Mouse (Mus musculus) CH12.LX (cell line): ENCODE results near the gene Pnmal2. TPM values are rescaled to one million over a fixed set of nuclear protein-coding genes. Genes with fewer than 3 reads are reported as not detected.

ENCODE experiments used
- DNase-seq: peaks from one replicate; pipeline ENCODE4 v3.0.0-alpha.2; 2013; ENCODE audit errors: extremely low read depth
- H3K27ac ChIP-seq: 2 replicates; pipeline ENCODE4 v1.5.1; 2012; ENCODE audit warnings: low read depth, mild to moderate bottlenecking, control low read depth, moderate library complexity; ENCODE audit not compliant: insufficient read depth
- H3K27me3 ChIP-seq: replicated peaks from 2 replicates; pipeline ENCODE3; 2012; ENCODE audit warnings: inconsistent platforms
- H3K36me3 ChIP-seq, 2 experiments: replicated peaks in 1 of 2; 2 replicates each; pipeline versions ENCODE3 to v1.6.1; 2012; ENCODE audit warnings: inconsistent platforms in 1 of 2, low read length in 1 of 2, mild to moderate bottlenecking in 1 of 2, mixed read lengths in 1 of 2, moderate library complexity in 1 of 2; ENCODE audit not compliant: control insufficient read depth in 1 of 2, insufficient read depth in 1 of 2
- H3K4me1 ChIP-seq, 2 experiments: 2 replicates each; pipeline ENCODE4 v1.6.1; 2012; ENCODE audit warnings: inconsistent platforms in 1 of 2, moderate library complexity in 1 of 2; ENCODE audit not compliant: insufficient read depth in 2 of 2, control insufficient read depth in 1 of 2
- H3K4me2 ChIP-seq: 2 replicates; pipeline ENCODE4 v1.6.1; 2012; ENCODE audit warnings: low read depth, mild to moderate bottlenecking, control low read depth; ENCODE audit not compliant: poor library complexity, insufficient read depth, severe bottlenecking
- H3K4me3 ChIP-seq, 3 experiments: fragments of 150-350 bp in 1 of 3; sonication (generic) in 1 of 3; replicated peaks in 1 of 3; 2 replicates each; pipeline versions ENCODE3 to v1.5.1; 2011 to 2012; ENCODE audit warnings: low read depth in 2 of 3, low read length in 2 of 3, mild to moderate bottlenecking in 2 of 3, moderate library complexity in 2 of 3, control low read depth in 1 of 3, improper control_type of control experiment in 1 of 3, inconsistent platforms in 1 of 3, mixed read lengths in 1 of 3; ENCODE audit not compliant: poor library complexity in 1 of 3
- H3K79me2 ChIP-seq: replicated peaks from 2 replicates; pipeline ENCODE4 v1.6.1; 2012; ENCODE audit warnings: mild to moderate bottlenecking, moderate library complexity; ENCODE audit not compliant: control insufficient read depth, poor library complexity, insufficient read depth, severe bottlenecking; ENCODE audit errors: extremely low read depth
- H3K9ac ChIP-seq: 2 replicates; pipeline ENCODE4 v1.6.1; 2012; ENCODE audit warnings: low read depth, mild to moderate bottlenecking, control low read depth, moderate library complexity; ENCODE audit not compliant: insufficient read depth
- H3K9me3 ChIP-seq: replicated peaks from 2 replicates; pipeline ENCODE3; 2012; ENCODE audit warnings: low read length, inconsistent platforms, mixed read lengths
- CHD1 ChIP-seq: IDR thresholded peaks from 2 replicates; pipeline ENCODE4 v1.6.1; 2012; ENCODE audit warnings: low read depth, low read length, improper control_type of control experiment, inconsistent platforms
- CTCF ChIP-seq, 2 experiments: IDR thresholded peaks in 1 of 2; conservative IDR thresholded peaks in 1 of 2; 2 replicates each; pipeline ENCODE4 v1.5.1; 2011 to 2012; ENCODE audit warnings: low read depth in 2 of 2, low read length in 2 of 2, improper control_type of control experiment in 1 of 2, inconsistent platforms in 1 of 2, mild to moderate bottlenecking in 1 of 2, moderate library complexity in 1 of 2
- E2F4 ChIP-seq: IDR thresholded peaks from 2 replicates; pipeline ENCODE4 v1.6.1; 2011; ENCODE audit warnings: low read depth, low read length, improper control_type of control experiment; ENCODE audit not compliant: insufficient replicate concordance
- ETS1 ChIP-seq: conservative IDR thresholded peaks from 2 replicates; pipeline ENCODE4 v1.6.1; 2012; ENCODE audit warnings: low read depth, mild to moderate bottlenecking, inconsistent platforms, low read length, improper control_type of control experiment, moderate library complexity
- KAT2A ChIP-seq: IDR thresholded peaks from 2 replicates; pipeline ENCODE4 v1.6.1; 2012; ENCODE audit warnings: low read length, improper control_type of control experiment, inconsistent platforms; ENCODE audit not compliant: insufficient replicate concordance
- MAFK ChIP-seq: IDR thresholded peaks from 2 replicates; pipeline ENCODE4 v1.6.1; 2011; ENCODE audit warnings: low read length, improper control_type of control experiment; ENCODE audit not compliant: insufficient replicate concordance
- MAZ ChIP-seq: IDR thresholded peaks from 2 replicates; pipeline ENCODE4 v1.6.1; 2012; ENCODE audit warnings: low read depth, mild to moderate bottlenecking, inconsistent platforms, low read length, improper control_type of control experiment, moderate library complexity
- MEF2A ChIP-seq: IDR thresholded peaks from 2 replicates; pipeline ENCODE4 v1.6.1; 2014; ENCODE audit warnings: low read depth, mild to moderate bottlenecking, inconsistent platforms, low read length, improper control_type of control experiment, borderline replicate concordance
- MXI1 ChIP-seq: IDR thresholded peaks from 2 replicates; pipeline ENCODE4 v1.6.1; 2011; ENCODE audit warnings: mild to moderate bottlenecking, low read depth, low read length, improper control_type of control experiment
- MYC ChIP-seq: IDR thresholded peaks from 2 replicates; pipeline ENCODE4 v1.6.1; 2011; ENCODE audit warnings: low read depth, mild to moderate bottlenecking, improper control_type of control experiment, low read length
- PAX5 ChIP-seq: IDR thresholded peaks from 2 replicates; pipeline ENCODE4 v1.6.1; 2012; ENCODE audit warnings: low read length, inconsistent platforms, mixed read lengths
- POLR2A ChIP-seq: IDR thresholded peaks from 2 replicates; pipeline ENCODE4 v1.6.1; 2011; ENCODE audit warnings: low read depth, mild to moderate bottlenecking, improper control_type of control experiment, low read length
- SIN3A ChIP-seq: IDR thresholded peaks from 2 replicates; pipeline ENCODE4 v1.6.1; 2012; ENCODE audit warnings: low read length, improper control_type of control experiment, inconsistent platforms
- SMC3 ChIP-seq: IDR thresholded peaks from 2 replicates; pipeline ENCODE4 v1.6.1; 2011; ENCODE audit warnings: low read depth, low read length, improper control_type of control experiment
- TBP ChIP-seq: conservative IDR thresholded peaks from 2 replicates; pipeline ENCODE4 v1.6.1; 2011; ENCODE audit warnings: low read depth, low read length, improper control_type of control experiment
- UBTF ChIP-seq: IDR thresholded peaks from 2 replicates; pipeline ENCODE4 v1.6.1; 2012; ENCODE audit warnings: low read depth, mild to moderate bottlenecking, inconsistent platforms, low read length, improper control_type of control experiment, moderate library complexity
- USF2 ChIP-seq: conservative IDR thresholded peaks from 2 replicates; pipeline ENCODE4 v1.6.1; 2011; ENCODE audit warnings: low read depth, low read length, improper control_type of control experiment
- ZC3H11A ChIP-seq: IDR thresholded peaks from 2 replicates; pipeline ENCODE4 v1.6.1; 2012; ENCODE audit warnings: low read depth, mild to moderate bottlenecking, inconsistent platforms, low read length, improper control_type of control experiment
- ZMIZ1 ChIP-seq: IDR thresholded peaks from 2 replicates; pipeline ENCODE4 v1.6.1; 2012; ENCODE audit warnings: low read depth, mild to moderate bottlenecking, inconsistent platforms, low read length, improper control_type of control experiment
- ZNF384 ChIP-seq: IDR thresholded peaks from 2 replicates; pipeline ENCODE4 v1.6.1; 2012; ENCODE audit warnings: low read depth, low read length, improper control_type of control experiment, inconsistent platforms
- dilution Hi-C: fragments of 300-500 bp; cut with MboI; formaldehyde crosslinking; loops from 2 replicates; pipeline ENCODE4 v1.14.3; 2020; ENCODE audit warnings: low sequenced_read_pairs; ENCODE audit not compliant: extremely low pct_unique_long_range_greater_than_20kb, extremely low pct_ligation_motif_present
- in situ Hi-C: fragments of 300-500 bp; cut with MboI; formaldehyde crosslinking; loops from 3 replicates; pipeline ENCODE4 v1.14.3; 2019; ENCODE audit warnings: low sequenced_read_pairs, low pct_ligation_motif_present, low pct_unique_long_range_greater_than_20kb, mixed read lengths
- polyA plus RNA-seq: library from polyadenylated mRNA; unstranded; fragments of >175 nt; gene quantifications from 2 replicates; pipeline ENCODE4 v1.2.1, GENCODE M21; 2012; ENCODE audit warnings: low read depth; ENCODE audit not compliant: insufficient read length
- total RNA-seq, 2 experiments: library from RNA; depleted of rRNA; stranded (reverse); fragments of 300-350 nt in 1 of 2; fragments of >200 nt in 1 of 2; gene quantifications; 2 replicates each; pipeline ENCODE4 v1.2.3; 2012 to 2014

The Pnmal2 gene
- total and polyA plus RNA-seq, 3 experiments: 0.09 to 0.38 TPM; not detected in 1

DNA sequence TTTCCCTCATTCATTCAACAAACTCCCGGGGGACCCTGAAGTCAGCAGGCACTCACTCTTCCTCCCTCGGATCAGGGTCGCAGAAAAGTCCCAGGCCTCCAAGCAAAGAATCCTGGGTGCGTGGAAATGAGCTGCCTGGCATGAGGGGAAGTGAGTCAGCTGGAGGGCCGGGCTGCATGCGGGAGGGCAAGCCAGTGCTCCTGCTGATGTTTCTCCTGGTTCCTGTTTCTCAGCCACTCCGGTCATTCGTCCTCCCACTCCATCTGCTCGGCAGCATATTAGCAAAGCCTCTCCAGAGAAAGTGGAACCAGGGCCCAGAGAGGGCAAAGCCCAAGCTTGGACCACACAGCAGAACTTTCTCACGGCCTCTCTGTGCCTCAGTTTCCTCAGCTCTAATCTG lies 34.6 kb upstream of the Pnmal2 start:
- dilution Hi-C loops (no loop called here), in situ Hi-C loops (loop anchor here (5.0 kb wide), 2 partner anchors 38 to 93 kb away; partner anchors contain the start of genes Fkrp and Strn4)
- TF ChIP-seq ZMIZ1 (no peak), MAZ (no peak), KAT2A (no peak), USF2 (no peak), PAX5 (no peak), MAFK (no peak), POLR2A (no peak), E2F4 (no peak), UBTF (no peak), MEF2A (no peak), ETS1 (no peak), SIN3A (no peak)
- no peak overlapping the region for H3K27ac ChIP-seq
- DNase-seq: no peak
- no peak overlapping the region for H3K9ac ChIP-seq
- peaks cover 31 to 60% of the 10 kb centered on the region in 2 experiments for H3K4me1 ChIP-seq
- no peak overlapping the region for H3K4me2 ChIP-seq
- H3K4me3 ChIP-seq: no peak overlapping the region
- H3K36me3 ChIP-seq: peaks cover 12 to 54% of the 10 kb centered on the region in 2 experiments
- H3K9me3 ChIP-seq: no peaks in the 10 kb centered on the region
- H3K27me3 ChIP-seq: no peaks in the 10 kb centered on the region
- H3K79me2 ChIP-seq: no peaks in the 10 kb centered on the region

DNA sequence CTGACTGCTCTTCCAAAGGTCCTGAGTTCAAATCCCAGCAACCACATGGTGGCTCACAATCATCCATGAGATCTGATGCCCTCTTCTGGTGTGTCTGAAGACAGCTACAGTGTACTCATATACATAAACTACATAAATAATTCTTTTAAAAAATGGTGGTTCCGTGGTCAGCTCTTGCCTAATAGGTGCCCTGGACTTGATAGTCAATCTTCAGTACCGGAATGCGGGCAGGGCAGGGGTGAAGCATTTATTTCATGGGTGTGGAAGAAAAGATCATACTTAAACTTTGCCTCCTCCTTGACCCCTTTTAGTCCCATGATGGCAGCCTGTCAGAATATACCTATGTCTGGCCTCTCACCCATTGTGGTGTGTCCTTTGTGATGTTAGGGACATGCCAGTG lies 32.6 kb upstream of the Pnmal2 start:
- Histone ChIP-seq H3K4me3 (no peak overlapping the region), H3K36me3 (peaks cover 30 to 74% of the 10 kb centered on the region in 2 experiments), H3K27ac (no peak overlapping the region), H3K9ac (no peak overlapping the region), H3K9me3 (no peaks in the 10 kb centered on the region), H3K79me2 (no peaks in the 10 kb centered on the region), H3K4me1 (peaks cover 17 to 42% of the 10 kb centered on the region in 2 experiments)
- in situ Hi-C loops: no loop called here
- DNase-seq: no peak
- TF ChIP-seq CTCF (conservative IDR thresholded peaks at IDR 0.05 in 1 of 2, IDR thresholded peaks at IDR 0.05 in 1 of 2; ENCODE audit: low read depth in 2 of 2, low read length in 2 of 2): peak in 1 of 2 experiments; percentile 9; a peak in 1 of 4 replicates
- no peak for TF ChIP-seq ZNF384
- TF ChIP-seq, all 38 proteins: peak for 1
- H3K27me3 ChIP-seq: no peaks in the 10 kb centered on the region
- no peak overlapping the region for H3K4me2 ChIP-seq
- dilution Hi-C loops: no loop called here

DNA sequence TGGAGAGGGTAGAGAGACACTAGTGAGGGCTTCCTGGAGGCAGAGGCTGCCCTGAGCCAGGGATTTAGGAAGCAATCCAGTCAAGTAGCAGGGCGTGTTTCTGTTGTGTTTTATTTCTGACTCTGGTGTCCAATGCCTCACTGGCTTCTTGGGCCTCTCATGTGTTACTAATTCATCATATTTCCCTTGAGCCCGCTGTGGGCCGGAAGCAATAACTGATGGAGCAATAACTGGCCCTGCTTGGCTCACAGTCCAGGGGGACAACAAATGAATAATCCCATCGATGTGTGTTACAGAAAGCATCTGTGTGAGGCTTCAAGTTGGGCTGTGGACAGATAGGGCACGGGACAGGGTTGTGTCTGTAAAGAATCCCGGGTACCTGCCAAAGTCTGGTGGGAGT lies 32.1 kb upstream of the Pnmal2 start:
- Histone ChIP-seq H3K79me2 (no peaks in the 10 kb centered on the region), H3K9ac (no peak overlapping the region), H3K27me3 (no peaks in the 10 kb centered on the region), H3K9me3 (no peaks in the 10 kb centered on the region), H3K36me3 (peaks cover 35 to 78% of the 10 kb centered on the region in 2 experiments), H3K4me1 (peaks cover 12 to 41% of the 10 kb centered on the region in 2 experiments), H3K4me2 (no peak overlapping the region), H3K4me3 (no peak overlapping the region), H3K27ac (no peak overlapping the region)
- in situ Hi-C loops (no loop called here), dilution Hi-C loops (no loop called here)
- TF ChIP-seq SMC3 (no peak), POLR2A (no peak), MAZ (no peak), TBP (no peak), MYC (no peak), ZNF384 (no peak), MXI1 (no peak), ZC3H11A (no peak), CHD1 (no peak)
- DNase-seq: no peak
